Mouse (Mus musculus) bone marrow macrophage, adult 2 months (primary cell): ENCODE results near the gene Crebrf.

ENCODE experiments used
- CTCF ChIP-seq: IDR thresholded peaks from 2 replicates; pipeline ENCODE4 v1.5.1; 2012; ENCODE audit warnings: low read depth, mild to moderate bottlenecking, low read length, moderate library complexity
- POLR2A ChIP-seq: IDR thresholded peaks from 2 replicates; pipeline ENCODE4 v1.6.1; 2012; ENCODE audit warnings: mild to moderate bottlenecking, low read depth, low read length, borderline replicate concordance

- no peak for TF ChIP-seq CTCF
- no peak for TF ChIP-seq POLR2A
These were observed 44.2 kb upstream of the Crebrf start for GRCm38 (mm10) chr17:26671268-26671667.
